Mouse (Mus musculus) limb, embryonic 15.5 days (tissue): Measurements from ENCODE around the gene Rap1a. TPM values are rescaled to one million over a fixed set of nuclear protein-coding genes. Genes with fewer than 3 reads are reported as not detected.

Source experiments
- ATAC-seq: fragments of 200-750 bp; cut with Nextera tagmentation; 2 replicates; pipeline ENCODE4 v1.8.0; 2017; ENCODE audit warnings: low read depth, moderate TSS enrichment; ENCODE audit not compliant: insufficient number of reproducible peaks, low FRiP score, low TSS enrichment
- H3K27ac ChIP-seq: fragments of 300-500 bp; sonication (generic); 2 replicates; pipeline ENCODE4 v1.5.1; 2015; ENCODE audit warnings: moderate library complexity, mild to moderate bottlenecking, inconsistent platforms
- H3K27me3 ChIP-seq: fragments of 300-500 bp; sonication (generic); 2 replicates; pipeline ENCODE4 v1.6.1; 2015; ENCODE audit warnings: inconsistent platforms
- H3K36me3 ChIP-seq: fragments of 300-500 bp; sonication (generic); 2 replicates; pipeline ENCODE4 v1.6.1; 2015; ENCODE audit warnings: inconsistent platforms
- H3K4me1 ChIP-seq: fragments of 300-500 bp; sonication (generic); 2 replicates; pipeline ENCODE4 v1.6.1; 2015; ENCODE audit warnings: inconsistent platforms
- H3K4me2 ChIP-seq: fragments of 300-500 bp; sonication (generic); 2 replicates; pipeline ENCODE4 v1.6.1; 2015; ENCODE audit warnings: mild to moderate bottlenecking, inconsistent platforms
- H3K4me3 ChIP-seq: fragments of 300-500 bp; sonication (generic); 2 replicates; pipeline ENCODE4 v1.5.1; 2015; ENCODE audit warnings: mild to moderate bottlenecking, inconsistent platforms
- H3K9ac ChIP-seq: fragments of 300-500 bp; sonication (generic); 2 replicates; pipeline ENCODE4 v1.6.1; 2015; ENCODE audit warnings: inconsistent platforms
- H3K9me3 ChIP-seq: fragments of 300-500 bp; sonication (generic); 2 replicates; pipeline ENCODE4 v1.6.1; 2016; ENCODE audit warnings: inconsistent platforms
- WGBS: fragments of 180-500 bp; shearing (Covaris S2); methylation state at CpG from one replicate; pipeline ENCODE4 v1.1.7; 2015; 5-methylcytosine and 5-hydroxymethylcytosine counted together
- polyA plus RNA-seq: library from polyadenylated mRNA; unstranded; fragments of >200 nt; fragmentation: Nextera tagmentation; extraction: Ambion mirVana; gene quantifications from 2 replicates; pipeline ENCODE4 v1.2.1, GENCODE M21; 2015

Rap1a gene
- polyA plus RNA-seq, 1 experiment from 2014 or later, result 106 TPM

- no peak overlapping the region for H3K4me3 ChIP-seq
- no peak overlapping the region; the same call in 1 of the 2 replicates for H3K27ac ChIP-seq
- no peaks in the 10 kb centered on the region for H3K4me1 ChIP-seq
- H3K27me3 ChIP-seq, result no peaks in the 10 kb centered on the region
- ATAC-seq, result no peak
- H3K4me2 ChIP-seq, result no peak overlapping the region
- H3K9me3 ChIP-seq, result no peaks in the 10 kb centered on the region
- WGBS, result 63% methylated on average over 2 of the region's 2 CpGs
- H3K9ac ChIP-seq, result no peak overlapping the region
- no peaks in the 10 kb centered on the region for H3K36me3 ChIP-seq
Observed at GRCm38 (mm10) chr3:105756505-105756904, 44.6 kb downstream of the Rap1a start.

GRCm38 (mm10) chr3:105755123-105755522, 46.0 kb downstream of the Rap1a start:
- Histone ChIP-seq H3K4me2 (no peak overlapping the region), H3K27ac (no peak overlapping the region), H3K4me1 (no peaks in the 10 kb centered on the region), H3K9me3 (no peaks in the 10 kb centered on the region), H3K4me3 (no peak overlapping the region), H3K36me3 (no peaks in the 10 kb centered on the region), H3K27me3 (no peaks in the 10 kb centered on the region), H3K9ac (no peak overlapping the region)
- WGBS, result 97% methylated on average over 9 of the region's 9 CpGs
- ATAC-seq, result no peak

GRCm38 (mm10) chr3:105754184-105754583, 47.0 kb downstream of the Rap1a start:
- Histone ChIP-seq H3K4me3 (no peak overlapping the region), H3K9me3 (no peaks in the 10 kb centered on the region), H3K4me1 (no peaks in the 10 kb centered on the region), H3K9ac (no peak overlapping the region), H3K36me3 (0 out of 2 replicates have a peak, but pooled peaks cover 4% of the 10 kb centered on the region), H3K27ac (no peak overlapping the region), H3K4me2 (no peak overlapping the region), H3K27me3 (no peaks in the 10 kb centered on the region)
- 84% methylated on average over 3 of the region's 3 CpGs for WGBS
- ATAC-seq, result no peak

GRCm38 (mm10) chr3:105750810-105751209, 50.3 kb downstream of the Rap1a start:
- Histone ChIP-seq H3K4me3 (no peak overlapping the region), H3K27ac (no peak overlapping the region), H3K36me3 (peaks cover 6% of the 10 kb centered on the region; the same call in 1 of the 2 replicates), H3K27me3 (no peaks in the 10 kb centered on the region), H3K4me1 (no peaks in the 10 kb centered on the region), H3K9me3 (no peaks in the 10 kb centered on the region), H3K9ac (no peak overlapping the region), H3K4me2 (no peak overlapping the region)
- no peak for ATAC-seq
- WGBS, result 92% methylated on average over 2 of the region's 2 CpGs

GRCm38 (mm10) chr3:105746542-105746941, 54.6 kb downstream of the Rap1a start:
- Histone ChIP-seq H3K4me2 (no peak overlapping the region), H3K27me3 (no peaks in the 10 kb centered on the region), H3K4me1 (no peaks in the 10 kb centered on the region), H3K9me3 (no peaks in the 10 kb centered on the region), H3K27ac (no peak overlapping the region), H3K9ac (no peak overlapping the region), H3K36me3 (peaks cover 6% of the 10 kb centered on the region; the same call in 1 of the 2 replicates), H3K4me3 (no peak overlapping the region)
- ATAC-seq, result no peak
- 82% methylated on average over 2 of the region's 2 CpGs for WGBS

GRCm38 (mm10) chr3:105737666-105738065, 63.5 kb downstream of the Rap1a start:
- Histone ChIP-seq H3K36me3 (peaks cover 28% of the 10 kb centered on the region), H3K27me3 (no peaks in the 10 kb centered on the region), H3K4me1 (no peaks in the 10 kb centered on the region), H3K9me3 (no peaks in the 10 kb centered on the region), H3K9ac (no peak overlapping the region), H3K4me3 (no peak overlapping the region), H3K27ac (no peak overlapping the region), H3K4me2 (no peak overlapping the region)
- 62% methylated on average over 3 of the region's 3 CpGs for WGBS
- ATAC-seq, result no peak

GRCm38 (mm10) chr3:105737070-105737469, 64.1 kb downstream of the Rap1a start:
- 91% methylated on average over 7 of the region's 7 CpGs for WGBS
- no peaks in the 10 kb centered on the region for H3K4me1 ChIP-seq
- no peak overlapping the region for H3K4me3 ChIP-seq
- no peaks in the 10 kb centered on the region for H3K9me3 ChIP-seq
- H3K27ac ChIP-seq, result no peak overlapping the region
- H3K36me3 ChIP-seq, result peaks cover 30% of the 10 kb centered on the region
- ATAC-seq, result no peak
- H3K4me2 ChIP-seq, result no peak overlapping the region
- H3K27me3 ChIP-seq, result no peaks in the 10 kb centered on the region
- no peak overlapping the region for H3K9ac ChIP-seq

- Histone ChIP-seq H3K27me3 (no peaks in the 10 kb centered on the region), H3K27ac (no peak overlapping the region), H3K9me3 (no peaks in the 10 kb centered on the region), H3K4me2 (no peak overlapping the region), H3K36me3 (peaks cover 36% of the 10 kb centered on the region), H3K4me1 (no peaks in the 10 kb centered on the region), H3K9ac (no peak overlapping the region), H3K4me3 (no peak overlapping the region)
- no peak for ATAC-seq
- 91% methylated on average over 1 of the region's 1 CpGs for WGBS
Observed at GRCm38 (mm10) chr3:105736148-105736547, 65.0 kb downstream of the Rap1a start.

- peaks cover 45% of the 10 kb centered on the region for H3K36me3 ChIP-seq
- no peaks in the 10 kb centered on the region for H3K27me3 ChIP-seq
- H3K27ac ChIP-seq, result no peak overlapping the region
- H3K4me3 ChIP-seq, result no peak overlapping the region
- H3K4me1 ChIP-seq, result no peaks in the 10 kb centered on the region
- H3K4me2 ChIP-seq, result no peak overlapping the region
- no peak for ATAC-seq
- H3K9me3 ChIP-seq, result no peaks in the 10 kb centered on the region
- H3K9ac ChIP-seq, result no peak overlapping the region
Observed at GRCm38 (mm10) chr3:105735285-105735684, 65.9 kb downstream of the Rap1a start.

- H3K27ac ChIP-seq, result no peak overlapping the region
- H3K4me3 ChIP-seq, result no peak overlapping the region
- H3K36me3 ChIP-seq, result peaks cover 45% of the 10 kb centered on the region
- no peaks in the 10 kb centered on the region for H3K9me3 ChIP-seq
- no peak overlapping the region for H3K9ac ChIP-seq
- WGBS, result 86% methylated on average over 4 of the region's 4 CpGs
- no peaks in the 10 kb centered on the region for H3K4me1 ChIP-seq
- H3K4me2 ChIP-seq, result no peak overlapping the region
- no peak for ATAC-seq
- no peaks in the 10 kb centered on the region for H3K27me3 ChIP-seq
Observed at GRCm38 (mm10) chr3:105733538-105733937, 67.6 kb downstream of the Rap1a start.

- Histone ChIP-seq H3K36me3 (peaks cover 40% of the 10 kb centered on the region), H3K9me3 (no peaks in the 10 kb centered on the region), H3K4me1 (no peaks in the 10 kb centered on the region), H3K27me3 (no peaks in the 10 kb centered on the region), H3K9ac (no peak overlapping the region), H3K27ac (no peak overlapping the region), H3K4me3 (no peak overlapping the region), H3K4me2 (no peak overlapping the region)
- 89% methylated on average over 4 of the region's 4 CpGs for WGBS
- ATAC-seq, result no peak
Observed at GRCm38 (mm10) chr3:105732360-105732759, 68.8 kb downstream of the Rap1a start.

GRCm38 (mm10) chr3:105726037-105726436, 75.1 kb downstream of the Rap1a start:
- H3K27ac ChIP-seq, result no peak overlapping the region
- H3K9ac ChIP-seq, result no peak overlapping the region
- WGBS, result 12% methylated on average over 1 of the region's 1 CpGs
- H3K36me3 ChIP-seq, result peaks cover 17% of the 10 kb centered on the region; the same call in 1 of the 2 replicates
- H3K27me3 ChIP-seq, result no peaks in the 10 kb centered on the region
- no peak overlapping the region for H3K4me2 ChIP-seq
- H3K4me1 ChIP-seq, result no peaks in the 10 kb centered on the region
- H3K9me3 ChIP-seq, result no peaks in the 10 kb centered on the region
- no peak for ATAC-seq
- no peak overlapping the region for H3K4me3 ChIP-seq

- H3K36me3 ChIP-seq, result 0 out of 2 replicates have a peak, but pooled peaks cover 9% of the 10 kb centered on the region
- H3K4me2 ChIP-seq, result no peak overlapping the region
- no peaks in the 10 kb centered on the region for H3K9me3 ChIP-seq
- no peak overlapping the region for H3K27ac ChIP-seq
- ATAC-seq, result no peak
- WGBS, result 85% methylated on average over 3 of the region's 3 CpGs
- peaks cover 10% of the 10 kb centered on the region for H3K4me1 ChIP-seq
- H3K9ac ChIP-seq, result no peak overlapping the region
- no peaks in the 10 kb centered on the region for H3K27me3 ChIP-seq
- no peak overlapping the region for H3K4me3 ChIP-seq
Observed at GRCm38 (mm10) chr3:105722510-105722909, 78.6 kb downstream of the Rap1a start.
